Mouse (Mus musculus) ovary, postnatal 10 days (tissue): ENCODE results near the gene Gm10354.
"Not testable (repeated sequence)": the region's sequence is repeated elsewhere in the genome, so short reads cannot be mapped to it uniquely, and the experiment has no call there.

ENCODE experiments used
- DNase-seq: peaks from one replicate; pipeline ENCODE4 v3.0.0; 2022; ENCODE audit warnings: low spot score

Gm10354 gene

GRCm38 (mm10) chr5:14978835-14979234 is at the start of gene Gm10354:
TSS of gene Gm10354 (minus strand) at chr5:14978935.
- DNase-seq = not testable (repeated sequence)

GRCm38 (mm10) chr5:15024316-15024715 is 45.6 kb upstream of the Gm10354 start:
- DNase-seq = not testable (repeated sequence)

- not testable (repeated sequence) for DNase-seq
Observed at GRCm38 (mm10) chr5:15020067-15020466, 41.3 kb upstream of the Gm10354 start.

GRCm38 (mm10) chr5:15010639-15011582 is 32.2 kb upstream of the Gm10354 start:
- DNase-seq = not testable (repeated sequence)

- DNase-seq = not testable (repeated sequence)
Observed at GRCm38 (mm10) chr5:15006907-15007306, 28.2 kb upstream of the Gm10354 start.

- DNase-seq = not testable (repeated sequence)
Observed at GRCm38 (mm10) chr5:15006288-15006687, 27.6 kb upstream of the Gm10354 start.

GRCm38 (mm10) chr5:15005584-15005983 is 26.8 kb upstream of the Gm10354 start:
- DNase-seq = not testable (repeated sequence)

GRCm38 (mm10) chr5:15004569-15005562 is 26.1 kb upstream of the Gm10354 start:
- DNase-seq = not testable (repeated sequence)

- not testable (repeated sequence) for DNase-seq
Observed at GRCm38 (mm10) chr5:14998077-14998476, 19.3 kb upstream of the Gm10354 start.

GRCm38 (mm10) chr5:14997556-14997955 is 18.8 kb upstream of the Gm10354 start:
- not testable (repeated sequence) for DNase-seq

- DNase-seq = not testable (repeated sequence)
Observed at GRCm38 (mm10) chr5:14996670-14997249, 18.0 kb upstream of the Gm10354 start.

GRCm38 (mm10) chr5:14994124-14994523 is 15.4 kb upstream of the Gm10354 start:
- not testable (repeated sequence) for DNase-seq

- DNase-seq = not testable (repeated sequence)
Observed at GRCm38 (mm10) chr5:14990375-14991158, 11.8 kb upstream of the Gm10354 start.

GRCm38 (mm10) chr5:14986649-14987387 is 8.1 kb upstream of the Gm10354 start:
- DNase-seq = not testable (repeated sequence)

- DNase-seq = not testable (repeated sequence)
Observed at GRCm38 (mm10) chr5:14977368-14977767, 1.4 kb downstream of the Gm10354 start.

GRCm38 (mm10) chr5:14975294-14975693 is 3.4 kb downstream of the Gm10354 start:
- DNase-seq = not testable (repeated sequence)

- DNase-seq = not testable (repeated sequence)
Observed at GRCm38 (mm10) chr5:14972841-14973240, 5.9 kb downstream of the Gm10354 start.

- not testable (repeated sequence) for DNase-seq
Observed at GRCm38 (mm10) chr5:14963821-14964220, 14.9 kb downstream of the Gm10354 start.

- DNase-seq = not testable (repeated sequence)
Observed at GRCm38 (mm10) chr5:14961502-14961901, 17.2 kb downstream of the Gm10354 start.
